ENCODE assay signal across 10 mouse cellular contexts in the genomic region with DNA sequence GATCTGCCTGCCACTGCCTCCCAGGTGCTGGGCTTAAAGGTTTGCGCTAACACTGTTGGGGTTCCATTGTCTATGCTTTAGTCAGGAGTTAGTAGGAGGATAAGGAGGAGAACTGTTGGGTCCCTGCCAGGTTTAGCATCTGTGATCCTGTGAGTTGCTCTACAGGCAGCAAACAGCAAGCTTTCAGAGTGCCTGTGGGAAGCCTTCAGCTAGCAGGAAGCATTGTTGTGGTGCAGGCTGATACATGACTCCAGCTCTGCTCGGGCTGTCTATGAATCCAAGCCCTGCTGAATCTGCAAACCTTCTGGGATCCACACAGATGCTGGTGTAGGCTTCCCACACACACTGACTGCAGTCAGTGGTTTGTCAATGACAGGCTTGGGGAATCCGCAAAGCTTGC. TPM values are rescaled to one million over a fixed set of nuclear protein-coding genes. Genes with fewer than 3 reads are reported as not detected.
DNase-seq lines count a peak whose midpoint lies in the region; ATAC-seq and TF ChIP-seq lines count a peak whose summit lies in the region.
"Had no signal": no experiment of that assay in that cellular context is flagged by ENCODE, and none has a peak within 500 bp of the region (broad histone marks: within the 10 kb centered on the region; RNA-seq: fewer than 3 reads in every experiment).

No protein-coding gene starts in this region.

- 60% methylated on average over 3 of the region's 3 CpGs for WGBS in lung, embryonic 14.5 days
- 67% methylated on average over 3 of the region's 3 CpGs for WGBS in lung, adult 2 months

- no peak for ATAC-seq in lung, embryonic 14.5 days (ENCODE audit: insufficient read depth)

- TF ChIP-seq POLR2A in lung, adult 2 months (IDR thresholded peaks at IDR 0.05; ENCODE audit: borderline replicate concordance, extremely low read depth, low read depth, low read length), result no peak

- H3K36me3 ChIP-seq in lung, embryonic 14.5 days (ENCODE audit: insufficient read depth), result no peaks in the 10 kb centered on the region
- H3K36me3 ChIP-seq: midbrain, embryonic 10.5 days had no signal

- H3K27ac ChIP-seq in lung, embryonic 14.5 days (ENCODE audit: low read depth), result no peak overlapping the region
- H3K27ac ChIP-seq: midbrain, embryonic 10.5 days had no signal

- DNase-seq in lung, embryonic 14.5 days, result peak; percentile 10
- no peak for DNase-seq in lung, postnatal 36 days
- DNase-seq in cerebellum, postnatal 25 days, result peak; percentile 49 to 65
- DNase-seq in layer of hippocampus, adult 9-10 months (ENCODE audit: low spot score), result peak; percentile 55
- DNase-seq in right cerebral cortex, adult 2 months (ENCODE audit: low spot score in 2 of 2), result peak; percentile 80 to 83
- DNase-seq in thymus, adult 18-20 months, result no peak
- no peak for DNase-seq in lung, adult 2 months
- no peak for DNase-seq in ovary, postnatal 14 days (ENCODE audit: low spot score)
- DNase-seq: kidney, adult 9 months had no signal

- H3K4me2 ChIP-seq in lung, embryonic 14.5 days, result no peak overlapping the region

- no peaks in the 10 kb centered on the region for H3K27me3 ChIP-seq in lung, embryonic 14.5 days (ENCODE audit: insufficient read depth, low read length)

- no peak overlapping the region for H3K9ac ChIP-seq in lung, embryonic 14.5 days

- no peaks in the 10 kb centered on the region for H3K9me3 ChIP-seq in lung, embryonic 14.5 days (ENCODE audit: low read depth, low read length)
- H3K9me3 ChIP-seq: midbrain, embryonic 10.5 days had no signal

- no peak overlapping the region for H3K4me3 ChIP-seq in lung, embryonic 14.5 days (ENCODE audit: low read depth, low read length)
- no peak overlapping the region for H3K4me3 ChIP-seq in lung, adult 2 months (replicated peaks; ENCODE audit: extremely low read depth, low read depth, low read length)
- H3K4me3 ChIP-seq: midbrain, embryonic 10.5 days had no signal

- no peak for TF ChIP-seq CTCF in lung, embryonic 14.5 days (IDR thresholded peaks at IDR 0.05; ENCODE audit: low read depth)
- no peak for TF ChIP-seq CTCF in lung, adult 2 months (IDR thresholded peaks at IDR 0.05; ENCODE audit: insufficient read depth, low read length)

- H3K4me1 ChIP-seq in lung, embryonic 14.5 days (ENCODE audit: insufficient read depth), result no peaks in the 10 kb centered on the region
- H3K4me1 ChIP-seq in lung, adult 2 months (ENCODE audit: control insufficient read depth, insufficient read depth, low read length), result no peaks in the 10 kb centered on the region

RNA-seq across cellular contexts. Expression of a gene that starts 6.6 kb away (rescaled TPM):
- polyA plus RNA-seq in lung, embryonic 14.5 days (2014; fragmentation: Nextera tagmentation; extraction: Ambion mirVana), result 14.6 and 17.3 TPM in 2 replicates
- polyA plus RNA-seq in lung, adult 2 months (2012; rRNA removed), result 11.8 and 13.9 TPM in 2 replicates

RNA-seq across cellular contexts. Expression of a gene that starts 12.3 kb away (rescaled TPM):
- 41.2 and 46.9 TPM in 2 replicates for polyA plus RNA-seq in lung, embryonic 14.5 days (2014; fragmentation: Nextera tagmentation; extraction: Ambion mirVana)
- polyA plus RNA-seq in lung, adult 2 months (2012; rRNA removed), result 27.7 and 55.1 TPM in 2 replicates

RNA-seq across cellular contexts. Expression of a gene that starts 21.4 kb away (rescaled TPM):
- 81.1 and 81.2 TPM in 2 replicates for polyA plus RNA-seq in lung, embryonic 14.5 days (2014; fragmentation: Nextera tagmentation; extraction: Ambion mirVana)
- 29.1 and 44.4 TPM in 2 replicates for polyA plus RNA-seq in lung, adult 2 months (2012; rRNA removed)

RNA-seq across cellular contexts. Expression of a gene that starts 40.7 kb away (rescaled TPM):
- 33.8 and 34.3 TPM in 2 replicates for polyA plus RNA-seq in lung, embryonic 14.5 days (2014; fragmentation: Nextera tagmentation; extraction: Ambion mirVana)
- 20.7 and 25.0 TPM in 2 replicates for polyA plus RNA-seq in lung, adult 2 months (2012; rRNA removed)

RNA-seq across cellular contexts. Expression of a gene that starts 40.8 kb away (rescaled TPM):
- polyA plus RNA-seq in lung, embryonic 14.5 days (2014; fragmentation: Nextera tagmentation; extraction: Ambion mirVana), result 14.2 and 15.7 TPM in 2 replicates
- 97.4 and 102 TPM in 2 replicates for polyA plus RNA-seq in lung, adult 2 months (2012; rRNA removed)

Comparison
In these comparisons a context has a peak if more than half of its experiments do, and no peak if none do; other contexts are left out.
1. DNase-seq: peak in lung, embryonic 14.5 days (single experiment), cerebellum, postnatal 25 days (2 of 2), layer of hippocampus, adult 9-10 months (single experiment) and right cerebral cortex, adult 2 months (2 of 2); none in lung, postnatal 36 days (single experiment), thymus, adult 18-20 months (0 of 2), lung, adult 2 months (single experiment) and ovary, postnatal 14 days (single experiment).